Mouse (Mus musculus) heart, embryonic 11.5 days (tissue): Measurements from ENCODE around the gene Prpsap1. TPM values are rescaled to one million over a fixed set of nuclear protein-coding genes. Genes with fewer than 3 reads are reported as not detected.

Source experiments
- ATAC-seq: fragments of 200-750 bp; cut with Nextera tagmentation; replicated peaks from 2 replicates; pipeline ENCODE4 v1.8.0; 2017; ENCODE audit warnings: moderate library complexity; ENCODE audit not compliant: insufficient number of reproducible peaks, low FRiP score, low TSS enrichment
- H3K27ac ChIP-seq: fragments of 300-500 bp; sonication (generic); 2 replicates; pipeline ENCODE4 v1.5.1; 2014; ENCODE audit warnings: mild to moderate bottlenecking, low read depth, low read length
- H3K27me3 ChIP-seq: fragments of 300-500 bp; sonication (generic); 2 replicates; pipeline ENCODE4 v1.6.1; 2014; ENCODE audit warnings: mild to moderate bottlenecking, low read length, mixed read lengths; ENCODE audit not compliant: control insufficient read depth, insufficient read depth
- H3K36me3 ChIP-seq: fragments of 300-500 bp; sonication (generic); 2 replicates; pipeline ENCODE4 v1.6.1; 2014; ENCODE audit warnings: mild to moderate bottlenecking, low read length, moderate library complexity, mixed read lengths; ENCODE audit not compliant: control insufficient read depth, insufficient read depth
- H3K4me1 ChIP-seq: fragments of 300-500 bp; sonication (generic); 2 replicates; pipeline ENCODE4 v1.6.1; 2014; ENCODE audit warnings: low read length; ENCODE audit not compliant: control insufficient read depth, insufficient read depth
- H3K4me2 ChIP-seq: fragments of 300-500 bp; sonication (generic); 2 replicates; pipeline ENCODE4 v1.6.1; 2014; ENCODE audit warnings: mild to moderate bottlenecking, moderate library complexity
- H3K4me3 ChIP-seq: fragments of 300-500 bp; sonication (generic); 2 replicates; pipeline ENCODE4 v1.5.1; 2014; ENCODE audit warnings: low read depth, low read length
- H3K9ac ChIP-seq: fragments of 300-500 bp; sonication (generic); 2 replicates; pipeline ENCODE4 v1.6.1; 2014; ENCODE audit warnings: mild to moderate bottlenecking, low read depth, low read length, moderate library complexity
- H3K9me3 ChIP-seq: fragments of 300-500 bp; sonication (generic); replicated peaks from 2 replicates; pipeline ENCODE4 v1.6.1; 2016; ENCODE audit warnings: low read length; ENCODE audit not compliant: control insufficient read depth
- WGBS: fragments of 180-500 bp; shearing (Covaris S2); extraction: QIAGEN DNeasy Blood & Tissue Kit; methylation state at CpG from one replicate; pipeline ENCODE4 v1.1.7; 2014; ENCODE audit not compliant: insufficient replicate concordance; 5-methylcytosine and 5-hydroxymethylcytosine counted together
- polyA plus RNA-seq: library from polyadenylated mRNA; unstranded; fragments of >200 nt; fragmentation: Nextera tagmentation; extraction: Ambion mirVana; gene quantifications from 2 replicates; pipeline ENCODE4 v1.2.1, GENCODE M21; 2014

Gene Prpsap1
- polyA plus RNA-seq = 96.5 and 101 TPM in 2 replicates

DNA sequence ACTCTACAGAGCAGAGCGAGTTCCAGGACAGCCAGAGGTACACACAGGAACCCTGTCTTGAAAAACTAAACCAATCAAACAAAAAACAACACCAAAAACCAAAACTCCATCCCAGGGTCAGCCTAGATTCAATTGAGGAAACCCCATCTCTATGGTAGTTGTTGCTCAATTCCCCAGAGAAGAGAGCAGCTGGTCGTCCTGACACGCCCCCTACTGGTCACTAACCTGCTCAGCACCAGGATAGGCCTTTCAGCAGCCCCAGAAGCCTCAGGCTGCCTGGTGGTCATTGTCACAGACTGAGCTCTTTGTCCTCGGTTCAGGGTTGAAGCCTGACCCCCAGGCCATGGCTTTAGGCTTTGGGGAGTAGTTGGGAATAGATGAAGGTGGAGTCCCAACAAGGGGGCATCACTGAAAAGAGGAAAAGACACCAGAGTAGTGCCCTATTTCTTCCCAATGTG, at the start of gene Prpsap1:
Prpsap1 (minus strand) TSS at position 408 of the 458 bp plus-strand sequence.
- Histone ChIP-seq H3K4me1 (peaks cover 3% of the 10 kb centered on the region; the same call in 1 of the 2 replicates), H3K9ac (no peak within 1 kb of the TSS), H3K27ac (peak within 1 kb of the TSS; percentile 59), H3K4me3 (no peak within 1 kb of the TSS), H3K4me2 (no peak within 1 kb of the TSS), H3K36me3 (no peaks in the 10 kb centered on the region), H3K27me3 (no peaks in the 10 kb centered on the region), H3K9me3 (0 out of 2 replicates have a peak, but pooled peaks cover 2% of the 10 kb centered on the region)
- 28% methylated on average over 4 of the region's 4 CpGs for WGBS
- no peak for ATAC-seq

DNA sequence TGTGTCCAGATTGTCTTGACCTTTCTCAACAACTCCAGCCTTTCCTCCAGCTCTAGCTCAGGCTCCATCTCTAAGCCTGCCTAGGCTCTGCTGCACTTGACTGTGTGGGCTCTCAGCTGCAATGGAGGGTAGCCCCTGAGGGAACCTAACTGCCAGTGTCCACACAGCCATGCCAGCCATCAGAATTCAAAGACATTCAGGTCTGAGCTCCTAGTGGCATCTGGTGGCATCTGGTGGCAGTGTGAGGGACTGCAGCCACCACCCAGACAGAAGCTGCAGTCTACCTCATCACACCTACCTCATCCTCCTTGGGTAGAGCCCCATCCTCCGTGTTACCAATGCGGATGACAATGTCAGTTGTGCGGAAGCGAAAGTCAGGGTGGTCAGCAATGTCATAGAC, 49.1 kb upstream of the Prpsap1 start:
- peaks cover 5% of the 10 kb centered on the region; the same call in 1 of the 2 replicates for H3K4me1 ChIP-seq
- no peaks in the 10 kb centered on the region for H3K27me3 ChIP-seq
- no peak overlapping the region for H3K4me3 ChIP-seq
- no peaks in the 10 kb centered on the region for H3K9me3 ChIP-seq
- H3K36me3 ChIP-seq = peaks cover 48% of the 10 kb centered on the region
- H3K9ac ChIP-seq = no peak overlapping the region
- 85% methylated on average over 4 of the region's 4 CpGs for WGBS
- ATAC-seq = no peak
- H3K4me2 ChIP-seq = no peak overlapping the region
- H3K27ac ChIP-seq = no peak overlapping the region

DNA sequence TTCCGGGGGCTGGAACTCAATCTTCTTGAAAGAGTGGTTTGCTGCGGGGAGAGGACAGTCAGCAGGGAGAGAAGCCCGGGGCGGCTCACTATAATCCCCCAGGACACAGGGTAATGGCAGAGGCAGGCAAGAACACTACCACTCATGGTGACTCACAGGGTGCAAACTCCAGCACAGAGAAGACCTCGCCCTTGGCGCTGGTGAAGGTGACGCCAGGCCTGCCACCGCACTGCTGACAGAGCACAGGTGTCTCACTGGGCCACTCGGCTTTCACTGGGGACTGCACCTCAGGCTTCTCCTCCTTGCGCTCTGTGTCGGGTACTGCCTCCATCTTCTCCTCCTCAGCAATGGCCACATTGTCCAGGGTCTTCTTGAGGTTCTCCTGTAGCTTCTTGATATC, 47.2 kb upstream of the Prpsap1 start:
- WGBS = 89% methylated on average over 11 of the region's 11 CpGs
- H3K4me2 ChIP-seq = no peak overlapping the region
- no peak for ATAC-seq

DNA sequence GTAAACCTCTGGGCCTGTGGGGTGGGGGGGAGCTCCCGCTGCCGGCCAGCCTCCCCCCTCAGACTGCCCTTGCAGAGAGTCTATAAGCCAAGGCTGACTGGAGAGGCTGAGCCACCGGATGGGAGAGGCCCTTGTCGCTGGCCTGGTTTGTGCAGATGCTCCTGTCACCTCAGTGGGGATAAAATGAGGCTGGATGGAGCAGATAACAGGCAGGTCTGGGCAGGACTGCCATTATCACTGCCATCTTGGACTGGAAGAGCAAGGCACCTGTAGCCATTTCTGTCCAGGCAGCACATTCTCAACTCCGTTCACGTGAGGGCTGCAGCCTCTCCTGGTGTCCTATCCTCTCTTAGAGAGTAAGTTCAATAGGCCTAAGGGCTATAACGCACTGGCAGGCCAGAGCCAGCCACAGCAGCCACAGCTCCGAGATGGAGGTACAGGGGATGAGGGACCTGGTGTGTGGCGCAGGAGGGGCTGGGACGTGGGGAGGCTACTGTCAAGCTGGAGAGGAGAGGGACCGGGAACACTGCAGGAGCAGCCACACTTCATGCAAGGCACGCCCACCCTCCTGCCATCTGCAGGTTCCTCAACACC, 44.2 kb upstream of the Prpsap1 start:
- peaks cover 18% of the 10 kb centered on the region for H3K4me1 ChIP-seq
- no peak overlapping the region for H3K9ac ChIP-seq
- peaks cover 29% of the 10 kb centered on the region for H3K36me3 ChIP-seq
- WGBS = 80% methylated on average over 12 of the region's 12 CpGs
- H3K9me3 ChIP-seq = no peaks in the 10 kb centered on the region
- H3K4me3 ChIP-seq = no peak overlapping the region
- no peak overlapping the region for H3K4me2 ChIP-seq
- H3K27ac ChIP-seq = no peak overlapping the region
- H3K27me3 ChIP-seq = peaks cover 10% of the 10 kb centered on the region
- no peak for ATAC-seq

More for the DNA sequence above, 47.2 kb upstream of the Prpsap1 start:
- Histone ChIP-seq H3K4me1 (peaks cover 8% of the 10 kb centered on the region), H3K27me3 (no peaks in the 10 kb centered on the region), H3K9ac (no peak overlapping the region), H3K9me3 (no peaks in the 10 kb centered on the region), H3K27ac (no peak overlapping the region), H3K36me3 (peaks cover 45% of the 10 kb centered on the region), H3K4me3 (no peak overlapping the region)

DNA sequence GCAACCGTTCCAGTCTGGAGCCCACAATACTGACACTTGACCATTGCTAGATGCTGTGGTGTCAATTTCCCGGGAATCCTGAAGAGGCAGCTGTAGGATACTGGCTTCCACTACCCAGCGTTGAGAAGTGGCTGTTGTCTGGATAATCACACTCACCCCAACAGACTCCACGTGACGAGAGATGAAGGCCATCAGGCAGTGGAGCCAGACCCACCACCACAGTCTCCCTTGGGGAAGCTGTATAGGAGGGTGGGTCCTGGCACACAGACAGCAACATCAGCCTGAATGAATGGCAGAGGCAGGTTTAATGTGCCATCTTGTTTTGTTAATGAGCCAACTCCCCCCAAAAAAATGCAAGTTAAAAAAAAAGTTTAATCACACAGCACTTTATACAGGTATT, 43.4 kb upstream of the Prpsap1 start:
- H3K4me1 ChIP-seq = peaks cover 26% of the 10 kb centered on the region
- H3K9me3 ChIP-seq = no peaks in the 10 kb centered on the region
- no peak overlapping the region for H3K9ac ChIP-seq
- no peak overlapping the region for H3K27ac ChIP-seq
- 41% methylated on average over 5 of the region's 5 CpGs for WGBS
- no peak for ATAC-seq
- no peak overlapping the region for H3K4me2 ChIP-seq
- no peak overlapping the region for H3K4me3 ChIP-seq
- H3K27me3 ChIP-seq = peaks cover 19% of the 10 kb centered on the region
- peaks cover 23% of the 10 kb centered on the region for H3K36me3 ChIP-seq

DNA sequence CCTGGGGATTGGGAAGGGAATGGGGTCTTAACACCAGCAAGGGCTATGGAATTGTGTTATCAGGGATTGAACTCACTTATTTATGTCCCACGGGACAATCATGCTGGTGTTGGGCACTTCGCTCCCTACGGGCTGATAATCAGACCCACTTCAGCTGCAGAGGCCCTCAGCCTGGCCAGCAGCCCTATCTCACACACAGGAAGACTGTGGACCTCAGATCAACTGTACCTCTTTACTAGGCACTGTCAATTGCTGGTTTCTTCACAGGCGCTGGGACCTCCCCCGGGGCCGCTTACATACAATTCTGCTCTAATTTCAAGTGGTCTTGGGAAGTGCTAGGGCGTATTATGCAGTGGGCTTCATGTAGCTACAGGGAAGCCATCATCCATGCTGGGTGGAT, 42.7 kb upstream of the Prpsap1 start:
- Histone ChIP-seq H3K36me3 (peaks cover 23% of the 10 kb centered on the region), H3K4me2 (no peak overlapping the region), H3K4me3 (no peak overlapping the region), H3K27me3 (peaks cover 26% of the 10 kb centered on the region), H3K4me1 (peaks cover 31% of the 10 kb centered on the region), H3K9ac (no peak overlapping the region), H3K9me3 (no peaks in the 10 kb centered on the region), H3K27ac (no peak overlapping the region)
- 58% methylated on average over 7 of the region's 7 CpGs for WGBS
- no peak for ATAC-seq

DNA sequence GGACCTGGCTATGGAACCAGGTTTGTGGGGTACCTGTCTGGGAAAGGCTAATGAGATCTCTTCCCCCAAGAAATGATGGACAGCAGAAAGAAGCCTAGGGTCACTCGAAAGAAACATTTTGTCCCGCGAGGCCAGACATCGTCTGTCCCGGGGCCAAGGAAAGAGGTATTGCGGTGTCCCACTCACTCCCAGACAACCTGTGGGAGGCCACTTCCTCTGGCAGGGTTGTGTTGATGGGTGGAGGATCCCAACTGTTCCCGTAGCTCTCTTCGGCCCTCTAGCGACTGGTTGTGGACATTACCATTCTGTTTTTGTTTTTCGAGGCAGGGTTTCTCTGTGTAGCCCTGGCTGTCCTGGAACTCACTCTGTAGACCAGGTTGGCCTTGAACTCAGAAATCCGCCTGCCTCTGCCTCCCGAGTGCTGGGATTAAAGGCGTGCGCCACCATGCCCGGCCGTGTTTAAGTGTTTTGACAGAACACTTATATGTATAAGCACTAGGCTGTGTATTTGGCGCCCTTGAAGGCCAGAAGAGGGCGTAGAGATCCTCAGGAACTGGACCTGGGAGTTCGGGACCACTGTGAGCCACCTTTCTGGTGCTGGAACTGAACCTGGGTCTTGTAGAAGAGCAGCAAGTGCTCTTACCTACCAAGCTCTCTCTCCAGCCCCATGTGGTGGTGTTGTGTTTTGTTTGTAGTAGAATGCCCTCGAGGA, 40.3 kb upstream of the Prpsap1 start:
- no peaks in the 10 kb centered on the region for H3K9me3 ChIP-seq
- H3K27me3 ChIP-seq = peaks cover 43% of the 10 kb centered on the region
- H3K4me1 ChIP-seq = peaks cover 45% of the 10 kb centered on the region
- H3K4me3 ChIP-seq = peak overlapping the region; percentile 62
- 16% methylated on average over 20 of the region's 20 CpGs for WGBS
- peak overlapping the region; percentile 71; the same call in 1 of the 2 replicates for H3K9ac ChIP-seq
- peak overlapping the region; percentile 99 for H3K4me2 ChIP-seq
- H3K36me3 ChIP-seq = peaks cover 11% of the 10 kb centered on the region; the same call in 1 of the 2 replicates
- 0 out of 2 replicates have a peak overlapping the region, but pooled peaks have one; percentile 25 for H3K27ac ChIP-seq
- no peak; the same call in 1 of the 2 replicates for ATAC-seq

DNA sequence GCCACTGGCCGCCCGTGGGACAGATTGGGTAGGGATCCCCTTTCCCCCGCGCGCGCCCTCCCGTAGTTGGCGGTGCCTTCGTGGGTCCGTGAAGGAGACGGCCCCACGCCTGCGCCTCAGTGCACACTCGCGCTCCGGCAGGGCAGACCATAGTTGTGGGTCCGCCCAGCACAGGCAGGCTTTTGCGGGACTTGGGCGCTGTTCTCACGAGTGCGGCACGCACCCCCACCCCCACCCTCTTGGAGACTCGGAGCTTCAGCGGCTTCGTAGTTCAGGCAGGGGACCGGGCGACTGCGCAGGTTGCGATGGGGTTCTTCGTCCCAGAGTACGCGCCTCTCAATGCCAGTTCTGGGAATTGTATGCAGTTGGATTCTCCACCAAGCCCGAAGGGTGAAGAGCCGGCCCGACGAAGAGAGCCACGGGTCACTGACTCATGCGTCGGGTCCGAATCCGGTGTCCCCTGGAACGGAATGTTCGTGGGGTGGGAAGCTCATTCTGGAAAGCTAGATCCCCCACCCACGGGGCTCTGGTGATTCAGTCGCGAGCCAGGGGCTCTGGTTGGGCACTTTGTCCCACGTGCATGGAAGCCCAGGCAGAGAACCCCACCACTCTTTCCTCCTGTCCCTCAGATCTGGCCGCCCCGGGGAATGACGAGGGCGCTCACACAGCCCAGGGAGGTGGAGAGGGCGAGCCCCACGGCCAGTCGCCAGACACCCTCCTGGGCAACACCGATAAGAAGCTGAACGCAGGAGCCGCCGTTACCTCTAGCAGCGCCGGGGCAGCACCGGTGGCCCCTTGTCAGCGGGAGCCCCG, 39.5 kb upstream of the Prpsap1 start:
- Histone ChIP-seq H3K4me2 (peak overlapping the region; percentile 99), H3K27ac (0 out of 2 replicates have a peak overlapping the region, but pooled peaks have one; percentile 25), H3K9ac (peak overlapping the region; percentile 71), H3K27me3 (peaks cover 43% of the 10 kb centered on the region), H3K4me3 (peak overlapping the region; percentile 62), H3K9me3 (no peaks in the 10 kb centered on the region), H3K4me1 (peaks cover 45% of the 10 kb centered on the region), H3K36me3 (peaks cover 3% of the 10 kb centered on the region; the same call in 1 of the 2 replicates)
- ATAC-seq = peak; percentile 47; the same call in 1 of the 2 replicates
- WGBS = 1% methylated on average over 55 of the region's 63 CpGs
